ENCODE assay signal across 8 mouse cellular contexts in genomic region chr7:35025409-35026275, GRCm38 (mm10). TPM values are rescaled to one million over a fixed set of nuclear protein-coding genes. Genes with fewer than 3 reads are reported as not detected.
DNase-seq lines count a peak whose midpoint lies in the region; ATAC-seq and TF ChIP-seq lines count a peak whose summit lies in the region.

No protein-coding gene starts in this region.

- H3K4me2 ChIP-seq in hindbrain, embryonic 15.5 days, result no peak overlapping the region

- no peaks in the 10 kb centered on the region for H3K9me3 ChIP-seq in hindbrain, embryonic 15.5 days

- ATAC-seq in hindbrain, embryonic 15.5 days (ENCODE audit: low FRiP score, low read depth), result peak; percentile 76

- DNase-seq in T-cell, adult 2 months (ENCODE audit: low spot score), result peak; percentile 46
- peak; percentile 91 to 94 for DNase-seq in cerebellum, postnatal 10 days
- peak; percentile 82 to 85 for DNase-seq in frontal cortex, postnatal 36 days (ENCODE audit: low spot score in 2 of 2)
- peak; percentile 77 to 86 for DNase-seq in left cerebral cortex, adult 2 months (ENCODE audit: extremely low spot score in 1 of 2, low spot score in 2 of 2)
- peak; percentile 86 to 88 for DNase-seq in right cerebral cortex, adult 2 months (ENCODE audit: low spot score in 2 of 2)
- peak; percentile 81 for DNase-seq in urinary bladder, postnatal 14 days (ENCODE audit: low spot score)

- H3K27me3 ChIP-seq in hindbrain, embryonic 15.5 days, result no peaks in the 10 kb centered on the region

- no peak overlapping the region for H3K4me3 ChIP-seq in hindbrain, embryonic 15.5 days
- H3K4me3 ChIP-seq in left cerebral cortex, adult 2 months, result no peak overlapping the region
- H3K4me3 ChIP-seq in macrophage (ENCODE audit: inconsistent target), result no peak overlapping the region

- intact Hi-C loops in left cerebral cortex, adult 2 months (cut with DNase I), result loop anchor here (1.0 to 10.0 kb wide), 7 partner anchors 62 to 621 kb away; partner anchors contain the start of genes Cebpa and Chst8

- H3K36me3 ChIP-seq in hindbrain, embryonic 15.5 days, result no peaks in the 10 kb centered on the region
- H3K36me3 ChIP-seq in macrophage (ENCODE audit: inconsistent target), result peaks cover 25% of the 10 kb centered on the region

- H3K4me1 ChIP-seq in hindbrain, embryonic 15.5 days (replicated peaks), result 0 out of 2 replicates have a peak, but pooled peaks cover 5% of the 10 kb centered on the region

- WGBS in hindbrain, embryonic 15.5 days, result 48% methylated on average over 5 of the region's 5 CpGs
- WGBS in macrophage (ENCODE audit: missing documents), result 60% methylated on average over 5 of the region's 5 CpGs

- no peak overlapping the region for H3K27ac ChIP-seq in hindbrain, embryonic 15.5 days (replicated peaks)
- peak overlapping the region; percentile 57 for H3K27ac ChIP-seq in left cerebral cortex, adult 2 months
- H3K27ac ChIP-seq in macrophage, result peak overlapping the region; percentile 92; the same call in 1 of the 2 replicates

- no peak overlapping the region for H3K9ac ChIP-seq in hindbrain, embryonic 15.5 days

- TF ChIP-seq CTCF in left cerebral cortex, adult 2 months (IDR thresholded peaks at IDR 0.05), result peak; percentile 97

- H3K79me2 ChIP-seq in macrophage (ENCODE audit: inconsistent target), result no peaks in the 10 kb centered on the region; the same call in 1 of the 2 replicates

RNA-seq across cellular contexts. Expression of gene Cebpg, which starts 30.7 kb away (rescaled TPM):
- 30.5 and 33.3 TPM in 2 replicates for polyA plus RNA-seq in hindbrain, embryonic 15.5 days (2015; fragmentation: Nextera tagmentation; extraction: Ambion mirVana)
- 10 to 100 TPM; 34.3 to 38.4 TPM for total RNA-seq in left cerebral cortex, adult 2 months (2021)
- 100 to 1,000 TPM in 15 of 26 experiments, 10 to 100 TPM in 11; 32.3 to 227 (median 110) TPM for total RNA-seq in macrophage (2018; cell fraction: chromatin; rRNA removed)
- total RNA-seq in macrophage (2018; cell fraction: cytosol; rRNA removed), result 10 to 100 TPM; 12.2 to 34.9 (median 26.5) TPM
- 100 to 1,000 TPM in 11 of 26 experiments, 10 to 100 TPM in 15; 32.5 to 149 (median 83.9) TPM for total RNA-seq in macrophage (2018; cell fraction: nucleus; rRNA removed)
- 19.8 to 31.4 TPM (median 27.0 TPM) in 3 replicates for polyA plus RNA-seq in macrophage (2018)
